Mouse (Mus musculus): ENCODE measurements at regions not wholly inside any gene's neighbourhood (a gene's known extent, or its start where the extent isn't known, plus 50 kb on each side); places are given as distances from the start of the nearest gene placed in this dataset.

DNA sequence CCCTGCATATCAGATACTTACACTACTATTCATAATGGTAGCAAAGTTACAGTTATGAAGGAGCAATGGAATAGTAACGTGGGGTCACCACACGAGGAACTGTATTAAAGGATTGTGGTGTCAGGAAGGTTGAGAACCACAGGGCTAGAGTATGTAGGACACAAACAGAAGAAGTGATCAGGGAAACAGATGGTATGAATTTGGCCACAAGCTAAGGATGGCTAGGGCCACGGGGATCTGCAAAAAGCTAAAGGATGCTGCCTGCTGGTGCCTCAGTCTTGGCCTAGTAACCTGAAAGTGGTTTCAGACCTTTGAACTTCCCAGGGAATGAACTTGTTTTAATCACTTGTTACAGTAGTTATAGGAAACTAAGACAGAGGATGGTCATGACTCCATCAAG is 68.5 kb upstream of the Ahctf1 start:
- TF ChIP-seq POLR2A (IDR thresholded peaks at IDR 0.05; ENCODE audit: borderline replicate concordance, control insufficient read depth, low read depth, low read length) (no peak), CTCF (IDR thresholded peaks at IDR 0.05; ENCODE audit: control insufficient read depth, insufficient read depth, low read length) (no peak)

All from bone marrow, adult 2 months (tissue).